Mouse (Mus musculus): ENCODE measurements around the gene Tspoap1.

GRCm38 (mm10) chr11:87719526-87719925, 40.8 kb upstream of the Tspoap1 start:
- TF ChIP-seq CTCF (IDR thresholded peaks at IDR 0.05; ENCODE audit: low read depth) = no peak
- no peak for TF ChIP-seq EP300 (IDR thresholded peaks at IDR 0.05; ENCODE audit: low read depth)

Measured in liver, postnatal 0 days (tissue).